Mouse (Mus musculus) lung, adult 2 months (tissue): ENCODE measurements around the gene Csl.

Experiments used
- CTCF ChIP-seq: fragments of 200-500 bp; IDR thresholded peaks from 2 replicates; pipeline ENCODE4 v1.5.1; 2011; ENCODE audit warnings: mild to moderate bottlenecking, low read length, control low read depth; ENCODE audit not compliant: insufficient read depth
- POLR2A ChIP-seq: fragments of 200-500 bp; IDR thresholded peaks from 2 replicates; pipeline ENCODE4 v1.6.1; 2011; ENCODE audit warnings: low read depth, mild to moderate bottlenecking, control low read depth, low read length, borderline replicate concordance; ENCODE audit errors: extremely low read depth

DNA sequence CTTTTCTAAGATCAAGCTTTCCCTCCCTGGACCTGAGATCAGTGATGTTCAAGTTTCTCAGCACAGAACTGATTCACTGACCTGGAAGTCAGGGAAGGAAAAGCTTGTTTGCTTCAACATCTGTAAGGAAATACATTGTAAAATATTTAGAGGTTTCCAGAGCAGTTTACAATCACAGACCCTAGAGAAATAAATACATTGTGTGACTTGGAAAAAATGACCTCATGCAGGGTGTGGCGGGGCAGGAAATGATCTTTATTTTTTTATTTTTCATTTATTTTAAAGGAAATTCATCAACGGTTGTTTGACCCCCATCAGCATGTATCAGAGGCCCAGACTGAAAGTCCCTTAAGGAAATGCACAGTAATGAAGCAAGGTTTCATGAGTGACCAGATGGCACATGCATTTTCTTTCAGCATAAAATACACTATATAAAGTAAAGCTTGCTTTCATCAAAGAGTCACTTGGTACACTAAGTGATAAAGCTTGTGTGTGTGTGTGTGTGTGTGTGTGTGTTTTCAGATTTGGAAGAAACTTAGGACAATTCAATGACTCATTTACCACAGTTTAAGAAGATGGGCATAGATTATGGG lies 10.7 kb downstream of the Csl start:
- TF ChIP-seq POLR2A: no peak
- TF ChIP-seq CTCF: no peak
